Mouse (Mus musculus): ENCODE data around the gene Drc3.
"Not testable (repeated sequence)": the region's sequence is repeated elsewhere in the genome, so short reads cannot be mapped to it uniquely, and the experiment has no call there.

The Drc3 gene

DNA sequence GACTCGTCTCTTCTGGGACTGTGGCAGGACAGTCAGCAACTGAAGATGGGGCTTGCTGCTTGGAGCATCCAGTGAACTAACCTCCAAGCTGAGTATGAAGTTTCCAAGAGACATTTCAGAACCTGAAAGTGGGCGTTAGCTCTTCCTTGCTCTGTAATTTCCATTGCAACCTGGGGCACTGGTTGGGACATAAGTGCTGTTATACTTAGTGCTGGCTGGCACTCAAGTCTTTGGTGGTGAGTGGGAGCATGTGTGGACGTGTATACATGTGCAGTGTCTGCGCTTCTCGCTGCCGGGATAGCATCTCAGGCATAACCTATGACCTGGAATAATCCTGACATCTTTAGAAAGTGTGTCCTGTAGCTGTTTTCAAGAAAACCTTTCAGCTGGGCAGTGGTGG lies 38.2 kb downstream of the Drc3 start:
- no peak for DNase-seq (ENCODE audit: low spot score in 2 of 2)

DNA sequence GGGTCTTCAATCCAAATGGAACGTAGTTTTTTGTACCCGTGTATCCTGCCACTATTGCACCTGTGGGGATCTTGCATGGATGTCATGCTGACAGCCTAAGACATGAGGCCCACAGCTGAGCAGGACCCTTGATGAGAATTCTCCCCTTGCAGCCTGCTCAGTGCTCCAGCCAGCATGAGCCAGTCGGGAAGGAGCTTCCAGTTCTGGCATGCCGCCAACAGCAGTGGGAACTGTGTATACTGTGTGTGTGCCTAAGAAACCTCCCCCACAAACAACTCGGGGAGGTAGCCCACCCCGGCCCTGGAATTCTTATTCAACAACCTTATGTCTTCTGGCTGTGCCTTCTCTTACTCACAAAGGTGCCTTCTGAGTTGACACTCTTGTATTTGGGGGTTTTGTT lies 43.4 kb downstream of the Drc3 start:
- peak; percentile 75 to 76 for DNase-seq (ENCODE audit: low spot score in 2 of 2)

DNA sequence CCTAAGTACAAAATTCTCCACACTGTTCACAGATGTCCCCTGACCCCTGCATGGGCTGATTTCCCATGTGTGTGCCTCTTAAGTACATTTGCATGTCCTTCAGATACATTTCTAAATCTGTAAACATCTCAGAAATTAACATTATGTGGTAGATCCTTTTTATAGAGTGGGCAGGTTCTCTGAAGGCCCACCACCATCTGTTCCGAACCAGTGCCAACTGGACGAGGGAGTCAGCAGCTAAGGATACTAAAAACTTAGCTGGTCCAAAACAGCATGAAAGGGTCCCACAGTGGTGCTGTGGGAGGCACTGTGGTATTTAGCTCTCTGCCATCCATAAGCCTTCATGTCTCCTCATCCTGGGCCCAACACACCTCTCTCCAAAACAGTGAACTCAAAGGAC lies 44.0 kb downstream of the Drc3 start:
- DNase-seq (ENCODE audit: low spot score in 2 of 2): peak; percentile 78 to 84

DNA sequence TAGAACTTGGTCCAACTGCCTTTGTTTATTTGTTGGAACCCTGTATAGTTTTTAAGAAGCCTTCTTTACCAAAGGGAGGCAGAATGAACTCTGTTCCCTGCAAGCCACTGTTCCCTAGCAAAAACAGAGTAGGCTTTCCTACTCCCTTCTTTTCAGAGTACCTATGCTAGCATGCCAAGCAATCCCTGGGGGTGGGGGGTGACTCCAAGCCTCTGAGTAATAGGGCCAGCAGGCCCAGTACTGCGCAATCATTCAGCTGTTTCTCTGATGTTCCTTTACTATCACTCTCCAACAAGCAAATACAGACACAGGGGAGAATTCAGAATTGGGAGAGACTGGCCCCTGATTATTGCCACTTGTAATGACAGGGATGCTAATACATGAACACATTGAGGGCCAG lies 53.5 kb downstream of the Drc3 start:
- no peak for DNase-seq (ENCODE audit: low spot score in 2 of 2)

DNA sequence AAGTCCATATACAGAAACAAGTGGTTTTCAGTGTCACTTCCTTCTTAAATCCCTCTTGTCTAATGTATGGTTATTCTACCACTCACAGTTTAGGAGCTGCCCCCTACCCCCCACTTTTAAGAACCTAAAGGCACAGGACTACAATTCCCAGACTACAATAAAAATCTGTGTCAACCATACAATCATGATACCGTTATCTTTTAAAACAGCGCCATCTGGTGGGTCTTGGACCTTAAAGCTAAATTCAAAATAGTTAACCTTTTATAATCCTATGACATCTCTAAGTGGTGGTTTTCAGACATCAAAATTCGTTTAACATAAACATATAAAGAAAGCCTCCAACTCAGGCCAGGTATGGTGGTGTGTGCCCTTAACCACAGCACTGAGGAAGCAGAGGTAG lies 59.0 kb downstream of the Drc3 start:
- peak; percentile 55 to 71 for DNase-seq (ENCODE audit: low spot score in 2 of 2)

DNA sequence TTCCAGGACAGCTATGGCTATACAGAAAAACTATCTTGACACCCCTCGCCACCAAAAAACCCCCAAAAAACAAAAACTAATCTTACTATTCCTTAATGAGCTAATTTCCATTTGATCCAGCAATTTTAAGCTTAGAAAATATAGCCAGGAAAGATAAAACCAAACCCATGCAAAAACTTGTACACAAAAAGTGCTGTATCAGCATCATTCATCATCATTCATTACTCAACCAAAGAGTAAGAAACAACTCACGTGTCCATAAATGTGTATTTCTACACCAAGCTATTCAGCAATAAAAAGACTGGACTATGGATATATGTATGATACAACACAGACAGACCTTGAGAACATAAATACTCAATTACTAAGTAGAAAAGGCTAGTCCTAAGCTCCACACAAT lies 59.8 kb downstream of the Drc3 start:
- DNase-seq (ENCODE audit: low spot score in 2 of 2): no peak

DNA sequence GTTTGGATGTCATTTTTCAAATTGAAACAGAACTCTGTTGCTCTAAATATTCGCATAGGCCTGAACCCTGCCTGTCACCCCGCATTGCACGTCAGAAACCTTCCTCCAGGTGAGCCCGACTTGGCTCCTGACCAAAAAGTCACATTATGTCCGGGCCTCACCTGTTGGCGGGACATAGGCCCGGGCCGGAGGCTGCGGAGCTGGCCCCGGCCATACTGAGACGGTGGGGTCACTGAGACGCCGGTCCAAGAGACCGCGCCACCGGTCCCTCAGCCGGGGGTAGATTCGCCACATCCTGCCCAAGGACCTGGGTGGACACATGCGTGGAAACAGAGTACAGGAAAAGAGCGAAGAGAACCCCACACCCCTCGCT lies 63.4 kb downstream of the Drc3 start:
- DNase-seq (ENCODE audit: low spot score in 2 of 2): no peak

DNA sequence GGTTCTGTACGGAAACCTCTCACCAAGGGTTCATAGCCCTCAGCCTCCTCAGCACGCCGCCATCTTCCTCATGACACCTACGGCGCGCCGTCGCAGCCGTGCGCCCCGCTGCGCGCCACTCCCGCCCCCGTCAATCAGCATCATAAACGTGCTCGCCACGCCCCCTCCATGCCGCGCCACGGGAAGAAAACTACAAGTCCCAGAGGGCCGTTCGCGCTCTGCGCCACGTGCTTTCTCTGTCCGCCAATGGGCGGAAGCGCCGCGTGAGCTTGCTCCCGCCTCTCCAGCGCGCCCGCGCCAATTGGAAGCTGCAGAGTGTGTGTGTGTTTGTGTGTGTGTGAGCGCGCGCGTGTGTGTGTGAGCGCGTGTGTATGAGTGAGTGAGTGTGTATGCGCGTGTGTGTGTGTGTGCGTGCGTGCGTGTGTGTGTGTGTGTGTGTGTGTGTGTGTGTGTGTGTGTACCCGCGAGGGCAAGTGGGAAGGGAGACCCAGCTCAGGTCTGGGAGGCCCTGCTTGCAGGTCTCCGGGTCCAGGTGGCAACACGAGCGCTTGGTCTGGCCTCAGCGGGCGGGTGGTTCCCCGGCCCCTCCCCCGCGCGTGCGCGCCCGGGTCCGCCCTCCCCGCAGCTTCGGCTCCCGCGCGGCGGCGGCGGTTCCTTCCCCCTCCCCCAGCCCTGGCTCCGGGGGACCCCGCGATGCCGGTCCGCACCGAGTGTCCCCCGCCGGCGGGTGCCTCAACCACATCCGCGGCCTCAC lies 64.0 kb downstream of the Drc3 start, which contains the start of gene Gid4:
Gene Gid4, plus strand, starts transcription at position 183 of the 754 bp plus-strand sequence.
- peak; percentile 99 to 100 for DNase-seq (ENCODE audit: low spot score in 2 of 2)

DNA sequence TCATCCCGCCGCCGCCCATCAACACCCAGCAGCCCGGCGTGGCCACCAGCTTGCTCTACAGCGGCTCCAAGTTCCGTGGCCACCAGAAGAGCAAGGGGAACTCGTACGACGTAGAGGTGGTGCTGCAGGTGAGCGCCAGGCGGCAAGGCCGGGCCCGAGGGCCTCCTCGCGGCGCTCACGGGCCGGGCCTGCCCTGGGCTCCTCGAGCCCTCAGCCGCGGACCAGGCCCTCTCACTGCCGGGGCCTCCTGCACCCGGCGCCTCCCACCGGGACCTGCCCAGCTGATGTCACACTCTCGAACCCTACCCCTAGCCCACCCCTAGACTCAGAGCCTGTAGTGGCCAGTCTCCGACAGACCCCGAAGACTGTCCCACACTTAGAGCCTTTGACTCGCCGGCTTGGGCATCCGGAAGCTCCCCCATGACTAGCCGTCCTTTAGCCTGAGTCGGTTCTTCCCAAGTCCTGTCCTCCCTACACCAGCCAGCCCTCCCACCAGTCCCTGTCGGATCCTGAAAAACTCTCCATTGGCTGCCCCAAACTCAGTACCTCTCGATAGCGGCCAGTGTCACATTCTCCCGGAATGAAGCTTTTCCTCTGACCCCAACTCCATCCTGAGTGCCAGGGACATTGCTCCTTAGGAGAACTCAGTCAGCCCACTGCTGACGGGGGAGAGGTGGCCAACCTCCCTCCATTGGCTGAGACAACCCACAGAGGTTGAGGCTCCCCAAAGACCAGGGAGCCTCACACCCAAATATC lies 64.8 kb downstream of the Drc3 start, which contains the start of gene Atpaf2:
Gene Atpaf2, minus strand, starts transcription at position 741 of the 756 bp plus-strand sequence.
- DNase-seq (ENCODE audit: low spot score in 2 of 2): peak in 1 of 2 experiments; percentile 52

DNA sequence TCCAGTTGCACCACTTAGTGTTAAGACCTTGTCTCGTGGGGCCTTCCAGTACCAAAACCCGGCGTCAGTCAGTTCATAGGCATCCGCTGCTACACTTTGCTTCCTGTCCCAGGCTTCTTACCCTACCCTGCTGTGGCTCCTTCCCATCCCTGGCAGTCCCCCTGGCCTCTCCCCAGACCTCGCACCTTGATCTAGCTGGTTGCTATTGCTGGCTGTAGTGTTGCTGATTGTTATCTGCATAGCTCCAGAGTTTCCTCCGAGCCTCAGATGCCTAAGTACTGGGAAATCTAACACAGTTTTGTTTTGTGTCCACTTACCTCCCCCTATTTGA lies 65.3 kb downstream of the Drc3 start:
- peak in 1 of 2 experiments; percentile 38 for DNase-seq (ENCODE audit: low spot score in 2 of 2)

DNA sequence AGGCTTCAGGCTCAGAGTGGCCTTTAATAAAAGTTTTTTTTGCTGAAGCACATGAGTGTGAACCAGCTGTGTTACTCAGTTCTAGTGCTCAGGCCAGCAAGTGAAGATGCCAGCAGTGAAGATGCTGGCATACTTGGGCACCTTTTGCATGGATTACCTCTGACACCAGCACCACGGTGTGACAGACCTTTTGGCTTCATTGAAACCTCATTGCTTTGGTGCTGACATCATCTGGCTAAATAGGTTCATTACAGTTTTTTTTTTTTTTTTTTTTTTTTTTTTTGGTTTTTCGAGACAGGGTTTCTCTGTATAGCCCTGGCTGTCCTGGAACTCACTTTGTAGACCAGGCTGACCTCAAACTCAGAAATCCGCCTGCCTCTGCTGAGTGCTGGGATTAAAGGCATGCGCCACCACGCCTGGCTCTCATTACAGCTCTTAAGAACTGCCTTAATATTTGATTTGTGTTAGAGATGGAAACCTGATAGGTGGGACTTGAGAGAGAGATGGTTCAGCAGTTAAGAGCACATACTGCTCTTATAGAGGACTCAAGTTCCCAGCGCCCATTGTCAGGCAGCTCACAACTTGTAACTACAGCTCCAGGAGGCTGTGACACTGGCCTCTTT lies 69.0 kb downstream of the Drc3 start:
- DNase-seq (ENCODE audit: low spot score in 2 of 2): no peak

DNA sequence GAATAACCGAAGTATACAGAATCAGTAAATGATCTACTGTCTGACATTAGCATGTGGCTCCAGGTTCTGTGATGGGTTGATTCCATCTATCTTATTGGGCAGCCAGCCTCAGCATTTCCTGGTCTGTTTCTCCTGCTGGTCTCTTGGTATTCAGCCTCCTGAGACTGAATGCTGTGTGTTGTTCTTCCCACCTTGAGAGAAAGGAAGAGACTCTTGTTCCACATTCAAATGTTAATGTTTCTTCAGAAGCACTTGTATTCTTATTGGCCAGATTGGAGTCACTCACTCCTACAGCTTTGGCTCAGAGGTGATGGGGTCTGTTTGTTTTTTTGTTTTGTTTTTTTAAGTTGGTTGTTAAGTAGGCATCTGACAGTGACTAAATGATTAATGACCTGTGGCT lies 69.9 kb downstream of the Drc3 start:
- no peak for DNase-seq (ENCODE audit: low spot score in 2 of 2)

DNA sequence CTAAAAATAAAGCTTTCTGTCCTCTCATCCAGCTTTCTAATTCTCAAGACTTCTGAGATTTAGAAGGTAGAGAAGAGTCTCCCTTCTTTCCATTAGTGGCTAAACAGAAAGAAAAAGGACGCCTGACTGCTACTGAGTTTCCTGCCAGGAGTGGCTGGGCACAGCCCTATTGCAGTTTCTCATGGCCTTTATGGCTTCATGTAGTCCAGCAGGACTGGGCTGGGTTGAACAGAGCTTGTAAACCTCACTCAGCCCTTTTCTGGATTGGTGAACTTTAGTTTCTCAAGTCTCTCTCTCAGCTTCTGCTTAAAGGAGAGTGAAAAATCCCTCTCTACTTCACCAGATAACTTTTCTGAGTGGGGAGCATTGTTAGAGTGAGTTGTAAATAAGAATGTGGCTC lies 73.3 kb downstream of the Drc3 start:
- DNase-seq (ENCODE audit: low spot score in 2 of 2): no peak

DNA sequence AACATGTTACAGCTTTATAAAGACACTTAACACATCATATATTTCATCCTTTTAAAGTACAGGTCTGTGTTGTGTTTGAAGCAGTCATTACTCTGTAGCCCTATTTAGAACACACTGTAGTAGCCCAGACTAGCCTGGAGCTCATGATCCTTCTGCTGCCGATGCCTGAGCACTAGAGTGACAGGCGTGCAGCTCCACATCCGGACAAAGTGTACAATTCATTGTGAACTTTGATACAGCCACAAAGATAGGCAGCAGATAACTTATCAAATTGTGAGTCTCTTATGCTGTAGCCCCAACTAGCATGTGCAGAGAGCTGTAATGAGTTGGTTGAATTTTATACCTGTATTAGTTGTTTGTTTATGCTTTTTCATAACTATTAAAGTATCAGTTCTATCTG lies 74.5 kb downstream of the Drc3 start:
- no peak for DNase-seq (ENCODE audit: low spot score in 2 of 2)

DNA sequence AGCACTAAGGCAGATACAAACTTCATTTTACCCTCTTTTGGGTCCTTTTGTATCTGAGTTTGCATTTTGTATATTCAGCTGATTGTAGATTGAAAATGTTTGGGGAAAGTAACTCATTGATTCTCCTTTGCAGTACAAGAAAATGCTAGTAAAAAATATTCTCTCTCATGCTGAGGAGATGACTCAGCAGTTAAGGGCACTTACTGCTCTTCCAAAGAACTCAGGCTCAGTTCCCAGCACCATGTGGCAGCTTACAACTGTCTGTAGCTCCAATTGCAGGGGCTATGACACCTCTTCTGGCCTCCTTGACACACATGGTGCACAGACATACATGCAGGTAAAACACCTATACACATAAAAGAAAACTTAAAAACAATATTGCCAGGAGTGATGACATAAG lies 80.4 kb downstream of the Drc3 start:
- DNase-seq (ENCODE audit: low spot score in 2 of 2): no peak

DNA sequence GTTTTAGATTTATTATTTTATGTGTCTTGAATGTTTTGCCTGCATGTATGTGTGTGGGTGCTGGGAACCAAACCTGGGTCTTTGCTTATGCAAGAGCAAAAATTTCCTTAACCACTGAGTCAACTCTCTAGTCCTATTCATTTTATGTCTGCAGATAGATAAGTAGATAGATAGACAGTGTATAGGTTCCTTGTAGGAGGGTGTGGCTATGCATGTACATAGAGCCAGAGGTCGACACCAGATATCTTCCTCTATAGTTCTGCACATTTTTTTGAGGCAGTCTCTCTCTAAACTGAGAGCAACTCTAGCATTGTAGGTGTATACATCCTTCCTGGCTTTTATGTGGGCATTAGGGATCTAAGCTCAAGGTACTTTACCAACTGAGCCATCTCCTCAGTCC lies 82.0 kb downstream of the Drc3 start:
- DNase-seq (ENCODE audit: low spot score in 2 of 2): no peak

DNA sequence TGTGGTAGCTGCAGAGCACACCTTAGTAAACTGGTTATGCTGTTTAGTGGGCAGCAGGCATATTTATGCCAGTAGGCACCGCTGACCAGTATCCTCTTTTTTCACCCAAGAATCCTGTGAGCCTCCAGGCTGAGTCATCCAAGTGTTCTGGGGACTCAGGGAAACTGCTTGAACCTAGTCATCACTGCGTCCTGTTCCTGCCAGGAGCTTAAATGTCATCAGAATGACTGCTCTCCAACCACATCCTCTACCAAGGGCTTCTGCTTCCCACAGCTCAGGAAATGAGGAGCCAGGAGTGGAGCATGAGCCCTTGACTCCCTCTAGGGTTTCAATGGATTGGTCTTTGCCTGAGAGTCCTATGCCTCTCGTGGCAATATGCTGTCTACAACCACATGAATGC lies 83.5 kb downstream of the Drc3 start:
- DNase-seq (ENCODE audit: low spot score in 2 of 2): no peak

DNA sequence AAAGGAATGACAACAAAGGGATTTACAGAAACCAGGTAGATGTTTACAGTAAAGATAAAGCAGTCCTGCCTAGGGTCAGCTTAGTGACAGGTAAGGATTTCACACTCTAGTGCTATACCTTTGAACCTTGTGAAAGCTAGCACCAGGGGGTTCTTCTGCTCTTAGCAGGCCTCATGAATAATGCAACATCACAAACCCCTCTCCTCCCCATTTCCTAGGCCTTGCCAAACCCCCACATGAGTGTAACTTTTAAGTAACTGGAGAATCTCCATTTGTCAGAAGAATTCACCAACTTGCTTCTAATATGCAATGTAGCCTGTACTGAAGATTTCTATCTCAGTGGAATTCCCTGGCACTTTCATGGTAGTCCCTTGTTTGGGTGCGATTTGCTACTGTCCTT lies 86.5 kb downstream of the Drc3 start:
- not testable (repeated sequence) for DNase-seq (ENCODE audit: low spot score in 2 of 2)

DNA sequence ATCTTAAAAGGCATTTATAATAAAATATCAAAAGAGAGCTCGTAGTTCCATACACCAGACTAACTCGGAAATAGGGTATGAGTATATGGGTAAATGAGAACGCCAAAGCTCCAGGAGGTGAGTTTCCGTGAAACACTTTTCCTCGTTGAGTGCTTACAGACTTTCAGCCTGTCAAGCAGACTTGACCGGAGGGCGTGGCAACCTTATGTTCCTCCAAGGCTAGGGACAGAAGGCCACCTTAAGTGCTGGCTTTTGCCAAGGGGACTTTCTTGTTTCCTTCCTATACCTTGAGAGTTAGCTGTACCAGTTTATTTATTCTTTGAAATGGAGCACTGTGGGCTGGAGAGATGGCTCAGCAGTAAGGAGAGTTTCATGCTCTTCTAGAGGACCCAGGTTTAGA lies 87.0 kb downstream of the Drc3 start:
- DNase-seq (ENCODE audit: low spot score in 2 of 2): no peak

DNA sequence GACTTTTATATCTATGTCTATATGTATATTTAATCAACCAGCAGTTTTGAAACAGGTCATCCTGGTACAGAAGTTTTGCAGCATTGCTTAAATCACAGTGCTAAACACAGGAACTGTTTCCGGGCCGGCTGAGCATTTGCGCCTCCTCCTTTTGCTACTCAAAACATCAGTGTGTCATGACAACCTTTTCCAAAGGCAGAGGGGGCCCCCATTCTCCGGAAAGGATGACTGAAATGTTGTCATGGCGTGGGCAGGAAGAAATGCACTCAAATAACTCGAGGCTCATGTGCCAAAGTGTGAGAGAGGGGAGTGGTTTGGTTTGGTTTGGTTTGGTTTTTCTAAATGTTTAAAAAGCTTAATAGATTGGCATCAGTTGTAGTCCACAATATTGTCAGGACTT lies 89.8 kb downstream of the Drc3 start:
- no peak for DNase-seq (ENCODE audit: low spot score in 2 of 2)
